Mouse (Mus musculus): ENCODE data around the gene F8a. TPM values are rescaled to one million over a fixed set of nuclear protein-coding genes. Genes with fewer than 3 reads are reported as not detected.

F8a gene
- total and polyA plus RNA-seq, 2 experiments from 2014 or later = 32.9 to 40.1 TPM

Other genes starting within 250 kb of the F8a start
- gene Zfp185, start 241.0 kb upstream of the F8a start, total RNA-seq (2014; rRNA removed) = 0.65 and 1.4 TPM in 2 replicates
- gene Zfp185, start 241.0 kb upstream of the F8a start, polyA plus RNA-seq (2015; fragmentation: Nextera tagmentation; extraction: Ambion mirVana) = 1.1 and 1.2 TPM in 2 replicates
- gene Pnma5, start 191.2 kb upstream of the F8a start, total RNA-seq (2014; rRNA removed) = not detected in 2 replicates
- 0.23 and 0.33 TPM in 2 replicates for gene Pnma5, start 191.2 kb upstream of the F8a start, polyA plus RNA-seq (2015; fragmentation: Nextera tagmentation; extraction: Ambion mirVana)
- gene Pnma3, start 163.5 kb upstream of the F8a start, total RNA-seq (2014; rRNA removed) = 10.6 and 15.0 TPM in 2 replicates
- gene Pnma3, start 163.5 kb upstream of the F8a start, polyA plus RNA-seq (2015; fragmentation: Nextera tagmentation; extraction: Ambion mirVana) = 5.5 and 5.7 TPM in 2 replicates
- not detected in 2 replicates for gene Xlr4a, start 145.8 kb upstream of the F8a start, total RNA-seq (2014; rRNA removed)
- gene Xlr4a, start 145.8 kb upstream of the F8a start, polyA plus RNA-seq (2015; fragmentation: Nextera tagmentation; extraction: Ambion mirVana) = 0.35 TPM in 1 of 2 replicates, not detected in the other
- 1.2 and 2.6 TPM in 2 replicates for gene Xlr3a, start 131.2 kb upstream of the F8a start, total RNA-seq (2014; rRNA removed)
- gene Xlr3a, start 131.2 kb upstream of the F8a start, polyA plus RNA-seq (2015; fragmentation: Nextera tagmentation; extraction: Ambion mirVana) = 2.1 and 4.0 TPM in 2 replicates
- gene Gm14685, start 111.2 kb upstream of the F8a start, total RNA-seq (2014; rRNA removed) = 0.75 and 2.1 TPM in 2 replicates
- gene Gm14685, start 111.2 kb upstream of the F8a start, polyA plus RNA-seq (2015; fragmentation: Nextera tagmentation; extraction: Ambion mirVana) = 1.0 and 1.2 TPM in 2 replicates
- gene Xlr5b, start 79.5 kb upstream of the F8a start, total RNA-seq (2014; rRNA removed) = not detected in 2 replicates
- gene Xlr5b, start 79.5 kb upstream of the F8a start, polyA plus RNA-seq (2015; fragmentation: Nextera tagmentation; extraction: Ambion mirVana) = not detected in 2 replicates
- gene DXBay18, start 78.8 kb upstream of the F8a start, total RNA-seq (2014; rRNA removed) = 0.05 and 2.1 TPM in 2 replicates
- gene DXBay18, start 78.8 kb upstream of the F8a start, polyA plus RNA-seq (2015; fragmentation: Nextera tagmentation; extraction: Ambion mirVana) = 0.18 TPM in 1 of 2 replicates, not detected in the other
- gene Spin2d, start 51.3 kb upstream of the F8a start, total RNA-seq (2014; rRNA removed) = not detected in 2 replicates
- not detected in 2 replicates for gene Spin2d, start 51.3 kb upstream of the F8a start, polyA plus RNA-seq (2015; fragmentation: Nextera tagmentation; extraction: Ambion mirVana)
- gene Xlr3b, start 36.1 kb upstream of the F8a start, total RNA-seq (2014; rRNA removed) = 4.9 and 5.8 TPM in 2 replicates
- gene Xlr3b, start 36.1 kb upstream of the F8a start, polyA plus RNA-seq (2015; fragmentation: Nextera tagmentation; extraction: Ambion mirVana) = 7.4 and 15.5 TPM in 2 replicates
- gene Xlr4b, start 14.0 kb upstream of the F8a start, total RNA-seq (2014; rRNA removed) = not detected in 2 replicates
- 0.26 and 0.63 TPM in 2 replicates for gene Xlr4b, start 14.0 kb upstream of the F8a start, polyA plus RNA-seq (2015; fragmentation: Nextera tagmentation; extraction: Ambion mirVana)
- gene Xlr4c, start 14.8 kb downstream of the F8a start, total RNA-seq (2014; rRNA removed) = not detected in 2 replicates
- 0.31 and 0.53 TPM in 2 replicates for gene Xlr4c, start 14.8 kb downstream of the F8a start, polyA plus RNA-seq (2015; fragmentation: Nextera tagmentation; extraction: Ambion mirVana)
- gene Xlr3c, start 37.1 kb downstream of the F8a start, total RNA-seq (2014; rRNA removed) = not detected in 2 replicates
- 0.15 and 0.59 TPM in 2 replicates for gene Xlr3c, start 37.1 kb downstream of the F8a start, polyA plus RNA-seq (2015; fragmentation: Nextera tagmentation; extraction: Ambion mirVana)
- gene Xlr5a, start 64.7 kb downstream of the F8a start, total RNA-seq (2014; rRNA removed) = not detected in 2 replicates
- gene Xlr5a, start 64.7 kb downstream of the F8a start, polyA plus RNA-seq (2015; fragmentation: Nextera tagmentation; extraction: Ambion mirVana) = not detected in 2 replicates
- gene Xlr5c, start 64.7 kb downstream of the F8a start, total RNA-seq (2014; rRNA removed) = not detected in 2 replicates
- not detected in 2 replicates for gene Xlr5c, start 64.7 kb downstream of the F8a start, polyA plus RNA-seq (2015; fragmentation: Nextera tagmentation; extraction: Ambion mirVana)
- gene Gm45015, start 108.5 kb downstream of the F8a start, total RNA-seq (2014; rRNA removed) = not detected in 2 replicates
- not detected in 2 replicates for gene Gm45015, start 108.5 kb downstream of the F8a start, polyA plus RNA-seq (2015; fragmentation: Nextera tagmentation; extraction: Ambion mirVana)
- 35.8 and 40.2 TPM in 2 replicates for gene Zfp275, start 114.3 kb downstream of the F8a start, total RNA-seq (2014; rRNA removed)
- gene Zfp275, start 114.3 kb downstream of the F8a start, polyA plus RNA-seq (2015; fragmentation: Nextera tagmentation; extraction: Ambion mirVana) = 5.3 and 5.5 TPM in 2 replicates
- 0.14 and 0.16 TPM in 2 replicates for gene Gm18336, start 170.4 kb downstream of the F8a start, total RNA-seq (2014; rRNA removed)
- gene Gm18336, start 170.4 kb downstream of the F8a start, polyA plus RNA-seq (2015; fragmentation: Nextera tagmentation; extraction: Ambion mirVana) = 0.06 TPM in 1 of 2 replicates, not detected in the other
- gene Zfp92, start 182.8 kb downstream of the F8a start, total RNA-seq (2014; rRNA removed) = 4.5 TPM in 2 replicates
- 1.0 and 1.2 TPM in 2 replicates for gene Zfp92, start 182.8 kb downstream of the F8a start, polyA plus RNA-seq (2015; fragmentation: Nextera tagmentation; extraction: Ambion mirVana)
- gene Trex2, start 207.1 kb downstream of the F8a start, total RNA-seq (2014; rRNA removed) = not detected in 2 replicates
- gene Trex2, start 207.1 kb downstream of the F8a start, polyA plus RNA-seq (2015; fragmentation: Nextera tagmentation; extraction: Ambion mirVana) = not detected in 2 replicates
- gene Haus7, start 230.8 kb downstream of the F8a start, total RNA-seq (2014; rRNA removed) = 22.0 and 33.5 TPM in 2 replicates
- gene Haus7, start 230.8 kb downstream of the F8a start, polyA plus RNA-seq (2015; fragmentation: Nextera tagmentation; extraction: Ambion mirVana) = 62.8 and 63.7 TPM in 2 replicates